Mouse (Mus musculus): ENCODE measurements at regions not wholly inside any gene's neighbourhood (a gene's known extent, or its start where the extent isn't known, plus 50 kb on each side); places are given as distances from the start of the nearest gene placed in this dataset.

GRCm38 (mm10) chr10:31076948-31077347 is 234.3 kb upstream of the Hey2 start:
- intact Hi-C loops (cut with DNase I) = no loop called here
- DNase-seq = no peak

GRCm38 (mm10) chr10:31076415-31076814 is 233.8 kb upstream of the Hey2 start:
- intact Hi-C loops (cut with DNase I) = no loop called here
- DNase-seq = no peak

GRCm38 (mm10) chr10:31074004-31074645 is 231.5 kb upstream of the Hey2 start:
- intact Hi-C loops (cut with DNase I) = no loop called here

GRCm38 (mm10) chr10:31068668-31069223 is 226.1 kb upstream of the Hey2 start:
- intact Hi-C loops (cut with DNase I) = no loop called here
- no peak for DNase-seq

More at GRCm38 (mm10) chr10:31074004-31074645, 231.5 kb upstream of the Hey2 start:
- DNase-seq = no peak

- no peak for DNase-seq
Measured at GRCm38 (mm10) chr10:31062732-31063131, 220.1 kb upstream of the Hey2 start.

GRCm38 (mm10) chr10:31053260-31053659 is 210.7 kb upstream of the Hey2 start:
- no peak for DNase-seq
- intact Hi-C loops (cut with DNase I) = no loop called here

More at GRCm38 (mm10) chr10:31062732-31063131, 220.1 kb upstream of the Hey2 start:
- intact Hi-C loops (cut with DNase I) = no loop called here

GRCm38 (mm10) chr10:31051222-31051621 is 208.6 kb upstream of the Hey2 start:
- no peak for DNase-seq
- intact Hi-C loops (cut with DNase I) = no loop called here

GRCm38 (mm10) chr10:31049352-31049751 is 206.8 kb upstream of the Hey2 start:
- DNase-seq = peak in 1 of 2 experiments; percentile 14
- intact Hi-C loops (cut with DNase I) = no loop called here

GRCm38 (mm10) chr10:31035611-31036010 is 193.0 kb upstream of the Hey2 start:
- DNase-seq = no peak
- intact Hi-C loops (cut with DNase I) = no loop called here

GRCm38 (mm10) chr10:31034782-31035181 is 192.2 kb upstream of the Hey2 start:
- intact Hi-C loops (cut with DNase I) = no loop called here
- DNase-seq = no peak

GRCm38 (mm10) chr10:31030676-31031075 is 188.1 kb upstream of the Hey2 start:
- DNase-seq = no peak
- intact Hi-C loops (cut with DNase I) = no loop called here

- no peak for DNase-seq
- intact Hi-C loops (cut with DNase I) = no loop called here
Measured at GRCm38 (mm10) chr10:31026440-31026839, 183.8 kb upstream of the Hey2 start.

- intact Hi-C loops (cut with DNase I) = no loop called here
- DNase-seq = no peak
Measured at GRCm38 (mm10) chr10:31012669-31013358, 170.2 kb upstream of the Hey2 start.

- intact Hi-C loops (cut with DNase I) = no loop called here
- DNase-seq = no peak
Measured at GRCm38 (mm10) chr10:31009955-31010254, 167.3 kb upstream of the Hey2 start.

GRCm38 (mm10) chr10:31009128-31009954 is 166.7 kb upstream of the Hey2 start:
- no peak for DNase-seq
- intact Hi-C loops (cut with DNase I) = no loop called here

- DNase-seq = peak; percentile 2 to 8
- intact Hi-C loops (cut with DNase I) = no loop called here
Measured at GRCm38 (mm10) chr10:30998163-30998944, 155.8 kb upstream of the Hey2 start.

GRCm38 (mm10) chr10:30992167-30992566 is 149.6 kb upstream of the Hey2 start:
- no peak for DNase-seq
- intact Hi-C loops (cut with DNase I) = no loop called here

- intact Hi-C loops (cut with DNase I) = no loop called here
- DNase-seq = peak; percentile 31 to 33
Measured at GRCm38 (mm10) chr10:30980279-30980968, 137.8 kb upstream of the Hey2 start.

GRCm38 (mm10) chr10:30979766-30980165 is 137.2 kb upstream of the Hey2 start:
- intact Hi-C loops (cut with DNase I) = no loop called here
- DNase-seq = no peak

- intact Hi-C loops (cut with DNase I) = no loop called here
- DNase-seq = no peak
Measured at GRCm38 (mm10) chr10:30966176-30966575, 123.6 kb upstream of the Hey2 start.

All from heart, postnatal 10 days (tissue).